Comparison of ENCODE assay signal across 19 mouse cellular contexts in the genomic region with DNA sequence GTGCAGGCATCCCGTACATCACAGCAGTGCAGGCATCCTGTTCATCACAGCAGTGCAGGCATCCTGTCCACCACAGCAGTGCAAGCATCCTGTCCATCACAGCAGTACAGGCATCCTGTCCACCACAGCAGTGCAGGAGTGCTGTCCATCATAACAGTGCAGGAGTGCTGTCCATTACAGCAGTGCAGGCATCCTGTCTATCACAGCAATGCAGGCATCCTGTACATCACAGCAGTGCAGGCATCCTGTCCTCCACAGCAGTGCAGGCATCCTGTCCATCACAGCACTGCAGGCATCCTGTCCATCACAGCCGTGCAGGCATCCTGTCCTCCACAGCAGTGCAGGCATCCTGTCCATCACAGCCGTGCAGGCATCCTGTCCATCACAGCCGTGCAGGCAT.
"Had no signal": no experiment of that assay in that cellular context is flagged by ENCODE, and none has a peak within 500 bp of the region (broad histone marks: within the 10 kb centered on the region; RNA-seq: fewer than 3 reads in every experiment).

No protein-coding gene starts in this region.

- H3K36me3 ChIP-seq: kidney, embryonic 15.5 days; liver, embryonic 13.5 days; midbrain, embryonic 10.5 days; neural tube, embryonic 12.5 days; neural tube, embryonic 15.5 days had no signal

- H3K27me3 ChIP-seq: kidney, embryonic 15.5 days; liver, embryonic 13.5 days; neural tube, embryonic 12.5 days; neural tube, embryonic 15.5 days had no signal

- H3K9me3 ChIP-seq: kidney, embryonic 15.5 days; liver, embryonic 13.5 days; midbrain, embryonic 10.5 days; neural tube, embryonic 12.5 days; neural tube, embryonic 15.5 days had no signal

- H3K4me1 ChIP-seq: liver, embryonic 13.5 days; neural tube, embryonic 12.5 days; neural tube, embryonic 15.5 days had no signal

- DNase-seq: kidney, postnatal 10 days; kidney, postnatal 36 days; layer of hippocampus, postnatal 36 days; liver, embryonic 13.5 days; lung, adult 2 months; lung, postnatal 14 days; lung, postnatal 4 days; midbrain, embryonic 14.5 days; right cerebral cortex, adult 18-20 months; right cerebral cortex, postnatal 14 days; right cerebral cortex, postnatal 4 days; thymus, adult 2 months; thymus, postnatal 14 days; thymus, postnatal 4 days had no signal

- H3K4me3 ChIP-seq: kidney, embryonic 15.5 days; left cerebral cortex, adult 2 months; liver, embryonic 13.5 days; midbrain, embryonic 10.5 days; neural tube, embryonic 12.5 days; neural tube, embryonic 15.5 days had no signal
